Mouse (Mus musculus) olfactory bulb, adult 2 months (tissue): ENCODE data around the gene Ecm2.

ENCODE experiments used
- CTCF ChIP-seq: fragments of 200-500 bp; IDR thresholded peaks from 2 replicates; pipeline ENCODE4 v1.5.1; 2012; ENCODE audit warnings: low read depth, mild to moderate bottlenecking, low read length, moderate library complexity; ENCODE audit not compliant: insufficient read depth
- POLR2A ChIP-seq: fragments of 200-500 bp; IDR thresholded peaks from 2 replicates; pipeline ENCODE4 v1.6.1; 2012; ENCODE audit warnings: mild to moderate bottlenecking, low read depth, low read length, moderate library complexity; ENCODE audit not compliant: insufficient read depth

GRCm38 (mm10) chr13:49564347-49564746, 59.7 kb downstream of the Ecm2 start:
- no peak for TF ChIP-seq POLR2A
- no peak for TF ChIP-seq CTCF
